12 mouse cellular contexts compared by ENCODE assay signal in genomic region chr14:14065142-14065498, GRCm38 (mm10). TPM values are rescaled to one million over a fixed set of nuclear protein-coding genes. Genes with fewer than 3 reads are reported as not detected.
DNase-seq lines count a peak whose midpoint lies in the region; ATAC-seq and TF ChIP-seq lines count a peak whose summit lies in the region.
"Had no signal": no experiment of that assay in that cellular context is flagged by ENCODE, and none has a peak within 500 bp of the region (broad histone marks: within the 10 kb centered on the region; RNA-seq: fewer than 3 reads in every experiment).

No protein-coding gene starts in this region.

- H3K9ac ChIP-seq in hindbrain, embryonic 14.5 days, result no peak overlapping the region
- H3K9ac ChIP-seq in forebrain, embryonic 15.5 days (replicated peaks), result no peak overlapping the region
- H3K9ac ChIP-seq in lung, embryonic 16.5 days (ENCODE audit: low read length), result no peak overlapping the region
- H3K9ac ChIP-seq: neural tube, embryonic 13.5 days had no signal

- no peak for TF ChIP-seq CTCF in cortical plate, adult 2 months (IDR thresholded peaks at IDR 0.05; ENCODE audit: extremely low read depth, insufficient read depth, low read length)

- no peaks in the 10 kb centered on the region for H3K9me3 ChIP-seq in hindbrain, embryonic 10.5 days
- no peaks in the 10 kb centered on the region for H3K9me3 ChIP-seq in hindbrain, embryonic 14.5 days (ENCODE audit: control insufficient read depth, low read length)
- no peaks in the 10 kb centered on the region for H3K9me3 ChIP-seq in forebrain, embryonic 15.5 days
- no peaks in the 10 kb centered on the region for H3K9me3 ChIP-seq in lung, embryonic 16.5 days (ENCODE audit: control insufficient read depth, low read length)
- H3K9me3 ChIP-seq: neural tube, embryonic 13.5 days had no signal

- H3K4me1 ChIP-seq in hindbrain, embryonic 10.5 days (replicated peaks), result peaks cover 45% of the 10 kb centered on the region
- peaks cover 15% of the 10 kb centered on the region for H3K4me1 ChIP-seq in hindbrain, embryonic 14.5 days (replicated peaks; ENCODE audit: control insufficient read depth, insufficient read depth, low read length)
- peaks cover under 1% of the 10 kb centered on the region; the same call in 1 of the 2 replicates for H3K4me1 ChIP-seq in cortical plate, adult 2 months (ENCODE audit: control insufficient read depth, insufficient read depth, low read length)
- peaks cover 58% of the 10 kb centered on the region for H3K4me1 ChIP-seq in forebrain, embryonic 15.5 days
- peaks cover 29% of the 10 kb centered on the region for H3K4me1 ChIP-seq in lung, embryonic 16.5 days (replicated peaks; ENCODE audit: control insufficient read depth, insufficient read depth, low read length)

- no peak for ATAC-seq in hindbrain, embryonic 14.5 days (ENCODE audit: low FRiP score)
- peak; percentile 35 for ATAC-seq in forebrain, embryonic 15.5 days (replicated peaks)
- peak; percentile 63 for ATAC-seq in lung, embryonic 16.5 days (ENCODE audit: low read depth)
- ATAC-seq: inflammation-experienced regulatory T-cells, adult 6 months had no signal

- 0 out of 2 replicates have a peak, but pooled peaks cover 6% of the 10 kb centered on the region for H3K36me3 ChIP-seq in hindbrain, embryonic 10.5 days
- H3K36me3 ChIP-seq in hindbrain, embryonic 14.5 days (replicated peaks; ENCODE audit: control insufficient read depth, insufficient read depth), result no peaks in the 10 kb centered on the region
- H3K36me3 ChIP-seq in forebrain, embryonic 15.5 days, result no peaks in the 10 kb centered on the region
- H3K36me3 ChIP-seq in lung, embryonic 16.5 days (ENCODE audit: control insufficient read depth, insufficient read depth, low read length), result no peaks in the 10 kb centered on the region
- H3K36me3 ChIP-seq: neural tube, embryonic 13.5 days had no signal

- TF ChIP-seq POLR2A in cortical plate, adult 2 months (IDR thresholded peaks at IDR 0.05; ENCODE audit: extremely low read depth, insufficient read depth, low read length), result no peak

- 0 out of 2 replicates have a peak overlapping the region, but pooled peaks have one; percentile 45 for H3K27ac ChIP-seq in hindbrain, embryonic 10.5 days
- H3K27ac ChIP-seq in hindbrain, embryonic 14.5 days, result no peak overlapping the region
- peak overlapping the region; percentile 34; the same call in 1 of the 2 replicates for H3K27ac ChIP-seq in cortical plate, adult 2 months (ENCODE audit: insufficient read depth, low read length)
- H3K27ac ChIP-seq in forebrain, embryonic 15.5 days (replicated peaks), result peak overlapping the region; percentile 70
- peak overlapping the region; percentile 53 for H3K27ac ChIP-seq in lung, embryonic 16.5 days (ENCODE audit: low read length)
- H3K27ac ChIP-seq: neural tube, embryonic 13.5 days had no signal

- no peak overlapping the region for H3K4me2 ChIP-seq in hindbrain, embryonic 14.5 days (replicated peaks)
- H3K4me2 ChIP-seq in forebrain, embryonic 15.5 days (replicated peaks), result no peak overlapping the region
- H3K4me2 ChIP-seq in lung, embryonic 16.5 days (ENCODE audit: low read depth, low read length), result no peak overlapping the region
- H3K4me2 ChIP-seq: neural tube, embryonic 13.5 days had no signal

- H3K27me3 ChIP-seq in hindbrain, embryonic 10.5 days (ENCODE audit: insufficient read depth, poor library complexity, severe bottlenecking), result no peaks in the 10 kb centered on the region
- no peaks in the 10 kb centered on the region for H3K27me3 ChIP-seq in hindbrain, embryonic 14.5 days (ENCODE audit: control insufficient read depth, insufficient read depth, low read length)
- H3K27me3 ChIP-seq in forebrain, embryonic 15.5 days, result no peaks in the 10 kb centered on the region
- no peaks in the 10 kb centered on the region for H3K27me3 ChIP-seq in lung, embryonic 16.5 days (ENCODE audit: control insufficient read depth, insufficient read depth, low read depth, low read length)
- H3K27me3 ChIP-seq: CH12.LX; neural tube, embryonic 13.5 days had no signal

- no peak overlapping the region for H3K4me3 ChIP-seq in hindbrain, embryonic 10.5 days
- no peak overlapping the region for H3K4me3 ChIP-seq in hindbrain, embryonic 14.5 days (replicated peaks; ENCODE audit: low read length)
- no peak overlapping the region for H3K4me3 ChIP-seq in cortical plate, adult 2 months (ENCODE audit: insufficient read depth, low read length)
- no peak overlapping the region for H3K4me3 ChIP-seq in forebrain, embryonic 15.5 days
- H3K4me3 ChIP-seq in lung, embryonic 16.5 days (ENCODE audit: low read length), result no peak overlapping the region
- H3K4me3 ChIP-seq: neural tube, embryonic 13.5 days had no signal

- 53% methylated on average over 4 of the region's 4 CpGs for WGBS in hindbrain, embryonic 10.5 days
- 33% methylated on average over 4 of the region's 4 CpGs for WGBS in hindbrain, embryonic 14.5 days
- 10% methylated on average over 4 of the region's 4 CpGs for WGBS in forebrain, embryonic 15.5 days
- 35% methylated on average over 4 of the region's 4 CpGs for WGBS in lung, embryonic 16.5 days

- no peak for DNase-seq in hindbrain, embryonic 10.5 days (ENCODE audit: low spot score)
- no peak for DNase-seq in hindbrain, embryonic 14.5 days (ENCODE audit: low spot score)
- DNase-seq in urinary bladder, postnatal 25 days (ENCODE audit: low spot score), result no peak
- no peak for DNase-seq in thymus, postnatal 25 days
- DNase-seq in ovary, postnatal 10 days (ENCODE audit: low spot score), result no peak
- DNase-seq: cerebellum, adult 11 months had no signal

RNA-seq across cellular contexts. Expression of gene Psmd6, which starts 55.7 kb away (rescaled TPM):
- 285 and 294 TPM in 2 replicates for polyA plus RNA-seq in hindbrain, embryonic 10.5 days (2016; fragmentation: Nextera tagmentation; extraction: Ambion mirVana)
- polyA plus RNA-seq in hindbrain, embryonic 14.5 days (2014; fragmentation: Nextera tagmentation; extraction: Ambion mirVana), result 257 and 260 TPM in 2 replicates
- polyA plus RNA-seq in cortical plate, adult 2 months (2012; rRNA removed), result 86.8 and 93.1 TPM in 2 replicates
- polyA plus RNA-seq in forebrain, embryonic 15.5 days (2015; fragmentation: Nextera tagmentation; extraction: Ambion mirVana), result 280 and 283 TPM in 2 replicates
- 205 and 209 TPM in 2 replicates for polyA plus RNA-seq in lung, embryonic 16.5 days (2015; fragmentation: Nextera tagmentation; extraction: Ambion mirVana)
